Comparison of ENCODE assay signal across 7 mouse cellular contexts in genomic region chr5:139397959-139398753, GRCm38 (mm10). TPM values are rescaled to one million over a fixed set of nuclear protein-coding genes. Genes with fewer than 3 reads are reported as not detected.
DNase-seq lines count a peak whose midpoint lies in the region; ATAC-seq and TF ChIP-seq lines count a peak whose summit lies in the region.

No protein-coding gene starts in this region.

- H3K36me3 ChIP-seq in limb, embryonic 10.5 days: peaks cover under 1% of the 10 kb centered on the region; the same call in 1 of the 2 replicates
- H3K36me3 ChIP-seq in midbrain, embryonic 13.5 days: no peaks in the 10 kb centered on the region
- no peaks in the 10 kb centered on the region for H3K36me3 ChIP-seq in small intestine, adult 2 months (ENCODE audit: control insufficient read depth, insufficient read depth, low read length)

- peaks cover 22% of the 10 kb centered on the region for H3K4me1 ChIP-seq in limb, embryonic 10.5 days
- H3K4me1 ChIP-seq in midbrain, embryonic 13.5 days (replicated peaks): 0 out of 2 replicates have a peak, but pooled peaks cover 4% of the 10 kb centered on the region
- peaks cover 6% of the 10 kb centered on the region; the same call in 1 of the 2 replicates for H3K4me1 ChIP-seq in small intestine, adult 2 months (ENCODE audit: control insufficient read depth, insufficient read depth, insufficient read length, low read length)

- TF ChIP-seq CTCF in small intestine, adult 2 months (IDR thresholded peaks at IDR 0.05; ENCODE audit: extremely low read depth, insufficient read length, insufficient replicate concordance, low read depth, low read length): peak; percentile 85; the same call in 1 of the 2 replicates

- H3K9ac ChIP-seq in midbrain, embryonic 13.5 days (replicated peaks): no peak overlapping the region

- H3K27me3 ChIP-seq in limb, embryonic 10.5 days (ENCODE audit: low read depth, poor library complexity, severe bottlenecking): no peaks in the 10 kb centered on the region
- H3K27me3 ChIP-seq in midbrain, embryonic 13.5 days: no peaks in the 10 kb centered on the region
- H3K27me3 ChIP-seq in small intestine, adult 2 months (ENCODE audit: control insufficient read depth, insufficient read depth, low read length): no peaks in the 10 kb centered on the region

- no peak overlapping the region for H3K4me3 ChIP-seq in limb, embryonic 10.5 days
- no peak overlapping the region for H3K4me3 ChIP-seq in midbrain, embryonic 13.5 days (replicated peaks)
- H3K4me3 ChIP-seq in small intestine, adult 2 months (ENCODE audit: low read depth, low read length): no peak overlapping the region

- H3K9me3 ChIP-seq in limb, embryonic 10.5 days (replicated peaks): no peaks in the 10 kb centered on the region
- H3K9me3 ChIP-seq in midbrain, embryonic 13.5 days: no peaks in the 10 kb centered on the region

- 39% methylated on average over 5 of the region's 5 CpGs for WGBS in limb, embryonic 10.5 days
- WGBS in midbrain, embryonic 13.5 days: 44% methylated on average over 5 of the region's 5 CpGs
- 35% methylated on average over 5 of the region's 5 CpGs for WGBS in small intestine, adult 2 months

- peak; percentile 79 for ATAC-seq in granulocyte monocyte progenitor cell, adult 5-6 weeks (replicated peaks; ENCODE audit: poor library complexity, severe bottlenecking)
- peak; percentile 83 for ATAC-seq in midbrain, embryonic 13.5 days

- no peak overlapping the region for H3K27ac ChIP-seq in limb, embryonic 10.5 days
- H3K27ac ChIP-seq in midbrain, embryonic 13.5 days: no peak overlapping the region
- no peak overlapping the region for H3K27ac ChIP-seq in small intestine, adult 2 months (ENCODE audit: insufficient read depth, low read depth, low read length)

- peak; percentile 93 for DNase-seq in adrenal gland, adult 2 months
- peak; percentile 83 for DNase-seq in embryo, embryonic 11 days
- DNase-seq in kidney, adult 18-20 months: peak; percentile 96
- peak; percentile 87 for DNase-seq in limb, embryonic 10.5 days (ENCODE audit: low spot score)

- no peak for TF ChIP-seq POLR2A in small intestine, adult 2 months (IDR thresholded peaks at IDR 0.05; ENCODE audit: low read depth, low read length)

- no peak overlapping the region for H3K4me2 ChIP-seq in midbrain, embryonic 13.5 days (replicated peaks)

RNA-seq across cellular contexts. Expression of gene C130050O18Rik, which starts 6.9 kb away (rescaled TPM):
- total RNA-seq in adrenal gland, adult 2 months (2021): 1 to 10 TPM in 1 of 2 experiments, under 1 TPM in 1; 0.46 to 1.3 TPM
- 1.7 and 1.9 TPM in 2 replicates for polyA plus RNA-seq in adrenal gland, adult 2 months (2012; rRNA removed)
- total RNA-seq in granulocyte monocyte progenitor cell, adult 5-6 weeks (2014; fragmentation: Nextera tagmentation): 0.53 and 5.8 TPM in 2 replicates
- total RNA-seq in granulocyte monocyte progenitor cell, adult 5-6 weeks (2017): 1.4 and 3.6 TPM in 2 replicates
- 0.16 and 0.56 TPM in 2 replicates for polyA plus RNA-seq in limb, embryonic 10.5 days (2016; fragmentation: Nextera tagmentation; extraction: Ambion mirVana)
- 0.13 TPM in 1 of 2 replicates, not detected in the other for polyA plus RNA-seq in midbrain, embryonic 13.5 days (2015; fragmentation: Nextera tagmentation; extraction: Ambion mirVana)
- polyA plus RNA-seq in small intestine, adult 2 months (2012; rRNA removed): 3.0 and 3.5 TPM in 2 replicates

RNA-seq across cellular contexts. Expression of gene Gpr146, which starts 20.7 kb away (rescaled TPM):
- 10 to 100 TPM in 1 of 2 experiments, 1 to 10 TPM in 1; 9.2 to 21.2 TPM for total RNA-seq in adrenal gland, adult 2 months (2021)
- 31.4 and 33.8 TPM in 2 replicates for polyA plus RNA-seq in adrenal gland, adult 2 months (2012; rRNA removed)
- total RNA-seq in granulocyte monocyte progenitor cell, adult 5-6 weeks (2014; fragmentation: Nextera tagmentation): 5.0 and 7.3 TPM in 2 replicates
- total RNA-seq in granulocyte monocyte progenitor cell, adult 5-6 weeks (2017): 4.0 and 5.4 TPM in 2 replicates
- polyA plus RNA-seq in limb, embryonic 10.5 days (2016; fragmentation: Nextera tagmentation; extraction: Ambion mirVana): 2.2 and 2.3 TPM in 2 replicates
- 1.7 TPM in 2 replicates for polyA plus RNA-seq in midbrain, embryonic 13.5 days (2015; fragmentation: Nextera tagmentation; extraction: Ambion mirVana)
- 4.0 and 6.8 TPM in 2 replicates for polyA plus RNA-seq in small intestine, adult 2 months (2012; rRNA removed)

RNA-seq across cellular contexts. Expression of gene Gper1, which starts 24.8 kb away (rescaled TPM):
- total RNA-seq in adrenal gland, adult 2 months (2021): 1 to 10 TPM; 3.4 to 6.4 TPM
- polyA plus RNA-seq in adrenal gland, adult 2 months (2012; rRNA removed): 5.2 and 7.2 TPM in 2 replicates
- total RNA-seq in granulocyte monocyte progenitor cell, adult 5-6 weeks (2014; fragmentation: Nextera tagmentation): not detected in 2 replicates
- total RNA-seq in granulocyte monocyte progenitor cell, adult 5-6 weeks (2017): not detected in 2 replicates
- 0.19 and 0.39 TPM in 2 replicates for polyA plus RNA-seq in limb, embryonic 10.5 days (2016; fragmentation: Nextera tagmentation; extraction: Ambion mirVana)
- 6.0 and 7.5 TPM in 2 replicates for polyA plus RNA-seq in midbrain, embryonic 13.5 days (2015; fragmentation: Nextera tagmentation; extraction: Ambion mirVana)
- 1.8 and 2.1 TPM in 2 replicates for polyA plus RNA-seq in small intestine, adult 2 months (2012; rRNA removed)

RNA-seq across cellular contexts. Expression of gene Cyp2w1, which starts 45.7 kb away (rescaled TPM):
- total RNA-seq in adrenal gland, adult 2 months (2021): not detected
- polyA plus RNA-seq in adrenal gland, adult 2 months (2012; rRNA removed): not detected in 2 replicates
- total RNA-seq in granulocyte monocyte progenitor cell, adult 5-6 weeks (2014; fragmentation: Nextera tagmentation): not detected in 2 replicates
- total RNA-seq in granulocyte monocyte progenitor cell, adult 5-6 weeks (2017): not detected in 2 replicates
- polyA plus RNA-seq in limb, embryonic 10.5 days (2016; fragmentation: Nextera tagmentation; extraction: Ambion mirVana): not detected in 2 replicates
- not detected in 2 replicates for polyA plus RNA-seq in midbrain, embryonic 13.5 days (2015; fragmentation: Nextera tagmentation; extraction: Ambion mirVana)
- 0.32 and 2.0 TPM in 2 replicates for polyA plus RNA-seq in small intestine, adult 2 months (2012; rRNA removed)

RNA-seq across cellular contexts. Expression of gene Cox19, which starts 46.9 kb away (rescaled TPM):
- 10 to 100 TPM; 81.2 to 85.7 TPM for total RNA-seq in adrenal gland, adult 2 months (2021)
- 97.6 and 107 TPM in 2 replicates for polyA plus RNA-seq in adrenal gland, adult 2 months (2012; rRNA removed)
- total RNA-seq in granulocyte monocyte progenitor cell, adult 5-6 weeks (2014; fragmentation: Nextera tagmentation): 29.2 and 60.1 TPM in 2 replicates
- total RNA-seq in granulocyte monocyte progenitor cell, adult 5-6 weeks (2017): 31.4 and 35.9 TPM in 2 replicates
- polyA plus RNA-seq in limb, embryonic 10.5 days (2016; fragmentation: Nextera tagmentation; extraction: Ambion mirVana): 110 and 118 TPM in 2 replicates
- polyA plus RNA-seq in midbrain, embryonic 13.5 days (2015; fragmentation: Nextera tagmentation; extraction: Ambion mirVana): 120 and 131 TPM in 2 replicates
- polyA plus RNA-seq in small intestine, adult 2 months (2012; rRNA removed): 58.8 and 104 TPM in 2 replicates
